Mouse (Mus musculus): Measurements from ENCODE around the gene Clcn7. TPM values are rescaled to one million over a fixed set of nuclear protein-coding genes. Genes with fewer than 3 reads are reported as not detected.
"Not testable (repeated sequence)": the region's sequence is repeated elsewhere in the genome, so short reads cannot be mapped to it uniquely, and the experiment has no call there.

Gene Clcn7
- polyA plus RNA-seq, 1 experiment = 35.8 TPM

DNA sequence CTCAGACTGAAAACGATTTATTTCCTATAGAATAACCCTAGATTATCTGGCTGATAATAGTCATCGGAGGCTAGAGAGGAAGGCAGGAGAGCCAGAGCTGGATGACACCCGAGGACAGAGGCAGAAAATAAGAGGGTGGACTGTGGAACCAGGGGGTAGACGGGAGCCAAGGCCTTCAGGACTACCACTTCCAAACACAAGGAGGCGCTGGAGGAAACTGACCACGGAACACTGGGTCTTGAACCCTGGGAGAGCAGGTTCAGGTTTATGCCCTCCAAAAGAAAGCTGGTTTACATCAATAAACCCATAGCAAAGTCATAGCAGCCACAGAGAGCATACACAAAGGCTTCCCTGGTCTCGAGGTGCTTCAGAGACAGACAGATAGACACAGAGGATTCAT is 9.2 kb upstream of the Clcn7 start:
- TF ChIP-seq CTCF (IDR thresholded peaks at IDR 0.05; ENCODE audit: borderline replicate concordance, insufficient read depth, low read length) (no peak), POLR2A (IDR thresholded peaks at IDR 0.05; ENCODE audit: low read depth, low read length) (no peak)
- Histone ChIP-seq H3K4me3 (ENCODE audit: insufficient read depth, low read length) (no peak overlapping the region), H3K27ac (ENCODE audit: insufficient read depth, low read length) (no peak overlapping the region), H3K4me1 (ENCODE audit: control insufficient read depth, insufficient read depth, low read length) (no peaks in the 10 kb centered on the region)

DNA sequence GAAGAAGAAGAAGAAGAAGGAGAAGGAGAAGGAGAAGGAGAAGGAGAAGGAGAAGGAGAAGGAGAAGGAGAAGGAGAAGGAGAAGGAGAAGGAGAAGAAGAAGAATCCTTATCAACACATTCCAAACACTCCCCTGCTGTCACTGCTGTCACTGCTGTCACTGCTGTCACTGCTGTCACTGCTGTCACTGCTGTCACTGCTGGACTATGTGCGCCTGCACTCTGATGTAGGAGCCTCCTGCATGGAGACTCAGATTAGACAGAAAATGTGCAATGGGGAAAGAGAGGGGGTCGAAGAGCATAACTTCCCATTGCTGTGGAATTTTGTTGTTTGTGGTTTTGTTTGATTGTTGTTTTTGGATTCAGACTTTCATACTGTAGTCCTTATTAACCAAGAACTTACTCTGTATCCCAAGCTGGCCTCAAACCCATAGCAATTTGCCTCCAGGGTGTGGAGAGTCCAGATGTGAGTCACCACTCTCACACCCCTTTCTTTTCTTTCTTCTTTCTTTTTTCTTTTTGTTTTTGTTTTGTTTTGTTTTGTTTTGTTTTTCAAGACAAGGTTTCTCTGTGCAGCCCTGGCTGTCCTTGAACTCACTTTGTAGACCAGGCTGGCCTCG is 7.6 kb upstream of the Clcn7 start:
- not testable (repeated sequence) for H3K27ac ChIP-seq (ENCODE audit: insufficient read depth, low read length); H3K4me3 ChIP-seq (ENCODE audit: insufficient read depth, low read length); H3K4me1 ChIP-seq (ENCODE audit: control insufficient read depth, insufficient read depth, low read length)

DNA sequence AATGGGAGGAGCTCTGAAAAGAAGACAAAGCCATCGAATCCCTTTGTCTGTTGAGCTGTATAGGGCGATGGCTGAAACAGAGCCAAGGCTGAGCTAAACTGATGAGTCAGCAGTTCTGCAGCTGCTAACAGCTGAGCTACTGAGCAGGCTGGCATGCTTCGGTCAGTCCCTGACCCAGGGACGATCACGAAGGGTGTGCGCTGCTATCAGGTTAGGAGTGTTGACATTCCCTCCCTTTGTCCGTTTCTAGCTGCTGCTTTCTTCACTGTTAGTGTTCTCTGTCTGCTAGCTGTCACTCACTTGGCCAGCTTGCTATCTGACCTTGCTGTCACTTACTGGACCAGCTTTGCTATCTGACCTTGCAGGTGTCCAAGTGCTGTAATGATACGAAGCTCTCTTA is 6.1 kb upstream of the Clcn7 start:
- H3K4me1 ChIP-seq (ENCODE audit: control insufficient read depth, insufficient read depth, low read length) = no peaks in the 10 kb centered on the region
- TF ChIP-seq CTCF (IDR thresholded peaks at IDR 0.05; ENCODE audit: borderline replicate concordance, insufficient read depth, low read length) (no peak), POLR2A (IDR thresholded peaks at IDR 0.05; ENCODE audit: low read depth, low read length) (no peak)

DNA sequence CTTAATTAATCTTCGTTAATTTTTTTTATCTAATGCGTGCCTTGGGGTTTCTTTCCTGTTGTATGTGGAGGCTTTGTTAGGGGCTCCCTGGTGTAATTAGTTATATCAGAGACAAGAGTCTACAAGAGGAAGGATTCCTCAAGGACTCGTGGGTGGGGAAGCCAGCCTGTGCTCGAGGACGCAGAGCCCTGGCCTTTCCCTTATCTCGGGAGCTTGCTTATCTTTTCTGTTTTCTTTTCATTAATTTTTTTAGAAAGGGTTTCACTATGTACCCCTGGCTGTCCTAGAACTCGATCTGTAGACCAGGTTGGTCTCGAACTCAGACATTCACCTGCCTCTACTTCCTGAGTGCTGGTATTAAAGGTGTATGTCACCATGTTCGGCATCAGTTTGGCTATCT is 5.5 kb upstream of the Clcn7 start:
- no peak for TF ChIP-seq CTCF (IDR thresholded peaks at IDR 0.05; ENCODE audit: borderline replicate concordance, insufficient read depth, low read length)
- TF ChIP-seq POLR2A (IDR thresholded peaks at IDR 0.05; ENCODE audit: low read depth, low read length) = no peak
- H3K4me3 ChIP-seq (ENCODE audit: insufficient read depth, low read length) = no peak overlapping the region
- no peaks in the 10 kb centered on the region for H3K4me1 ChIP-seq (ENCODE audit: control insufficient read depth, insufficient read depth, low read length)
- H3K27ac ChIP-seq (ENCODE audit: insufficient read depth, low read length) = no peak overlapping the region

More for the DNA sequence above, 6.1 kb upstream of the Clcn7 start:
- Histone ChIP-seq H3K4me3 (ENCODE audit: insufficient read depth, low read length) (no peak overlapping the region), H3K27ac (ENCODE audit: insufficient read depth, low read length) (no peak overlapping the region)

DNA sequence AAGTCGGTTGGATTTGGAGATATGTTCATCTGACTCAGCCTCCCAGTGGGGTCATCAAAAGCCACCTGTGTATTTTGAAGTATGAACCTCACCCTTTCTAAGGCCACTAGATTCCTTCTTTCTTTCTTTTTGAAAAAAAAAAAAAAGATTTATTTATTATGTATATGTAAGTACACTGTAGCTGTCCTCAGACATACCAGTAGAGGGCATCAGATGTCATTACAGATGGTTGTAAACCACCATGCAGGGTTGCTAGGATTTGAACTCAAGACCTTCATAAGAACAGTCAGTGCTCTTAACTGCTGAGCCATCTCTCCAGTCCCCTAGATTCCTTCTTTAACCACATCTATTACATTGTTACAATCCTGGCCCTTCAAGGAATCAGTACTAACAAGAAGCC is 3.1 kb upstream of the Clcn7 start:
- H3K27ac ChIP-seq (ENCODE audit: insufficient read depth, low read length) = no peak overlapping the region
- no peak overlapping the region for H3K4me3 ChIP-seq (ENCODE audit: insufficient read depth, low read length)
- peaks cover 4% of the 10 kb centered on the region for H3K4me1 ChIP-seq (ENCODE audit: control insufficient read depth, insufficient read depth, low read length)
- no peak for TF ChIP-seq POLR2A (IDR thresholded peaks at IDR 0.05; ENCODE audit: low read depth, low read length)
- no peak for TF ChIP-seq CTCF (IDR thresholded peaks at IDR 0.05; ENCODE audit: borderline replicate concordance, insufficient read depth, low read length)

DNA sequence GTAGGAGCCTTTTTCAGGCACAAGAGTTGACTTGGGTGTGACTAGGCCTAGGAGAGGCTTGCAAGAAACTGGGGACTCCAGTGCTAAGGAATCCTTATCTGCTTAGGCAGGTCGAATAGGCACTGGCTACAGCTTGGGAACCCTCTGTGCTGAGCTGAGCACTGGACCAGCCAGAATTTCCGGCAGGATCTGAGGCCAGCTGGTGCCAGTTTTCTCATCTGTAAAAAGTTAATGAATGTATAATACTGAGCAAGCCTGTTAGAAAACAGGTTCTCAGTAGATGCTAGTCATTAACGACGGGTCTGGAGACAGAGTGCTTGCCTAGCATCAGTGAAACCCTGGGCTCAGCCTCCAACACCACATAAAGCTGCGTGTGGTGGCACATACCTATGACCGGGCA is 2.4 kb downstream of the Clcn7 start:
- TF ChIP-seq CTCF (IDR thresholded peaks at IDR 0.05; ENCODE audit: borderline replicate concordance, insufficient read depth, low read length) (no peak), POLR2A (IDR thresholded peaks at IDR 0.05; ENCODE audit: low read depth, low read length) (no peak)
- H3K27ac ChIP-seq (ENCODE audit: insufficient read depth, low read length) = no peak overlapping the region
- H3K4me1 ChIP-seq (ENCODE audit: control insufficient read depth, insufficient read depth, low read length) = peaks cover 7% of the 10 kb centered on the region
- no peak overlapping the region for H3K4me3 ChIP-seq (ENCODE audit: insufficient read depth, low read length)

DNA sequence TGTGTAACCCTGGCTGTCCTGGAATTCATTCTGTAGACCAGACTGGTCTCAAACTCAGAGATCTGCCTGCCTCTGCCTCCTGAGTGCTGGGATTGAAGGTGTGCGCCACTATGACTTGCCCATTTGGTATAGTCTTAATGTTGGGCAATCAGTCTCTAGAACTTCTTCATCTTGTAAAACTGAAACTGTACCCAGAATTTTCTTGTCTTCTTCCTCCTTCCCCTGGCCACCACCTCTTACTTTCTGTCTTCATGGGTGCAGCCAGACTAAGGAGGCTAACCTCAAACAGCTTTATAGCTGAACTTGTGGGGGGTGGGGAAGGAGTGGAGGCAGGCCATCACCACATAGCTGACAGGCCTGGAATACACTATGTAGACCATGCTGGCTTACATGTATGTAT is 5.6 kb downstream of the Clcn7 start:
- Histone ChIP-seq H3K4me3 (ENCODE audit: insufficient read depth, low read length) (no peak overlapping the region), H3K27ac (ENCODE audit: insufficient read depth, low read length) (no peak overlapping the region), H3K4me1 (ENCODE audit: control insufficient read depth, insufficient read depth, low read length) (peaks cover 7% of the 10 kb centered on the region)
- no peak for TF ChIP-seq POLR2A (IDR thresholded peaks at IDR 0.05; ENCODE audit: low read depth, low read length)
- TF ChIP-seq CTCF (IDR thresholded peaks at IDR 0.05; ENCODE audit: borderline replicate concordance, insufficient read depth, low read length) = no peak

DNA sequence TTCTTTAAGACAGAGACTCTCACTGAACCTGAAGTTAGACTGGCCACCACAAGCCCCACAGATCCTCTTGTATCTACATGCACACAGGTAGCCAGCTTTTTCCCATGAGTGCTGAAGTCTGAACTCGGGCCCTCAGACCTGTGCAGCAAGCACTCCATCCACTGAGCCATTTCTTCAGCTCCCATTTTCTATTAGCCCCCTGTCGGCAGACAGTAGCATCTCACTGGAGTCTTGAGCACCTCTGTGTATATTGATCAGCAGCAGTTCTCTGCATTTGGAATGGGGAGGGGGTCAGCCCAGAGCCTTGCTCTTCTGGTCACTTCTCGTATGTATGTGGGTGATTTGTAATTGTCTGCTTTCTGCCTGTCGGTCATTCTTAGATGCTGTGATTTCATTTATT is 6.8 kb downstream of the Clcn7 start:
- Histone ChIP-seq H3K4me1 (ENCODE audit: control insufficient read depth, insufficient read depth, low read length) (peaks cover 2% of the 10 kb centered on the region; the same call in 1 of the 2 replicates), H3K27ac (ENCODE audit: insufficient read depth, low read length) (no peak overlapping the region), H3K4me3 (ENCODE audit: insufficient read depth, low read length) (no peak overlapping the region)
- TF ChIP-seq POLR2A (IDR thresholded peaks at IDR 0.05; ENCODE audit: low read depth, low read length) = no peak
- no peak for TF ChIP-seq CTCF (IDR thresholded peaks at IDR 0.05; ENCODE audit: borderline replicate concordance, insufficient read depth, low read length)

DNA sequence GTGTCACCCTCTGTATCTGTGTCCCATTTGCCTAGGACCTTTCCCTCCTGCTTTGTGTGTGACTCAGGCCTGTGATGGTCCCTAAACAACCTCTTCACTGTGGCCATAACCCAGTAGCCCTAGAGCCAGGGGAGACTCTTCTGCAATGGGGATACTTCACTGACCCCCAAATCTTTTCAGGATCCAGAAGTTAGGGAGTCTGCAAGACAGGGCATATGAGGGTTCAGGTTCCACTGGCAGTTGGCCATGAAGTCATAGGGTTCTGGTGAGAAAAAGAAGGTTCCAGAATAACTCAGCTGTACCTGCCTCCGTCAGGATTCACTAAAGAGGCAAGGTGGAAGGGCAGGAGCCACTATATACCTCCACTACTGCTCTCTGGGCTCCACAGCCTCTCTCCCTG is 29.0 kb downstream of the Clcn7 start, which contains the start of gene Ccdc154:
Gene Ccdc154, plus strand, starts transcription at position 301 of the 400 bp plus-strand sequence.
- H3K4me3 ChIP-seq (ENCODE audit: insufficient read depth, low read length) = no peak within 1 kb of the TSS
- TF ChIP-seq POLR2A (IDR thresholded peaks at IDR 0.05; ENCODE audit: low read depth, low read length) (no peak), CTCF (IDR thresholded peaks at IDR 0.05; ENCODE audit: borderline replicate concordance, insufficient read depth, low read length) (no peak)
- 0 out of 2 replicates have a peak, but pooled peaks cover 8% of the 10 kb centered on the region for H3K4me1 ChIP-seq (ENCODE audit: control insufficient read depth, insufficient read depth, low read length)
- no peak within 1 kb of the TSS for H3K27ac ChIP-seq (ENCODE audit: insufficient read depth, low read length)

DNA sequence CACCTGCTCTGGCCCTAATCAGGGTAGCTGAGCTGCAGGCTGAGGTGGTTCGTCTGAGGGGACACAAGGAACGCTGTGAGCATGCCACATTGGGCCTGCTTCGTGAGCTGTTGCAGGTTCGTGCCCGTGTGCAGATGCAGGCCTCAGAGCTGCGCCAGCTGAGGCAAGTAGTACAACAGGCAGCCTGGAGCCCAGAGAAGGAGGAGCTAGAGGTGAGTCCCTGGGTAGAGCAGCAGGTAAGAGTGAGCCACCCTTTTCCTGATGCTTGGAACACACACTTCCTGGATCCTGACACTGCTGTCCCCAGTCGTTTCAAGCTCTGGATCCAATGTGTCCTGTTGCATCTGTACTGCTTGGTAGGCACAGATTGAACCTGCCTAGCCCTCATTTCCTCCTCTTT is 30.2 kb downstream of the Clcn7 start:
- H3K4me1 ChIP-seq (ENCODE audit: control insufficient read depth, insufficient read depth, low read length) = 0 out of 2 replicates have a peak, but pooled peaks cover 8% of the 10 kb centered on the region
- H3K27ac ChIP-seq (ENCODE audit: insufficient read depth, low read length) = no peak overlapping the region
- no peak overlapping the region for H3K4me3 ChIP-seq (ENCODE audit: insufficient read depth, low read length)
- no peak for TF ChIP-seq POLR2A (IDR thresholded peaks at IDR 0.05; ENCODE audit: low read depth, low read length)
- no peak for TF ChIP-seq CTCF (IDR thresholded peaks at IDR 0.05; ENCODE audit: borderline replicate concordance, insufficient read depth, low read length)

DNA sequence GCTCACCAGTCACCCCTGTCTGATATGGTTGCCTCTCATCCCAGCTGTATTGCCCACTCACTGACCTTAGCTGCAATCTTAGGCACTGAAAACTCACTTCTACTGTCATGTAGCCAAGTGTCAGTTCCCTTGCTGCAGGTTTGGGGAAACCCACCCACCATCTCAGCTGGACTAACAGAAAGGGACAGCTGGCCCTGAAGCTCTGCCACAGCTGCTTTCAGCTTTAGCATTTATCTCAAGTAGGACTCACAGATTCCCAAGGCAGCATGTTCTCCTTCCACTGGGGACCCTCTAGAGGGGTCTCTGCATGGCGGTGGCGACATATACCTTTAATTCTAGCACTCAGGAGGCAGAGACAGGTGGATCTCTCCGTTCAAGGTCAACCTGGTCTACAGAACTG is 31.6 kb downstream of the Clcn7 start:
- 0 out of 2 replicates have a peak, but pooled peaks cover 8% of the 10 kb centered on the region for H3K4me1 ChIP-seq (ENCODE audit: control insufficient read depth, insufficient read depth, low read length)
- H3K4me3 ChIP-seq (ENCODE audit: insufficient read depth, low read length) = no peak overlapping the region
- no peak overlapping the region for H3K27ac ChIP-seq (ENCODE audit: insufficient read depth, low read length)
- no peak for TF ChIP-seq CTCF (IDR thresholded peaks at IDR 0.05; ENCODE audit: borderline replicate concordance, insufficient read depth, low read length)
- no peak for TF ChIP-seq POLR2A (IDR thresholded peaks at IDR 0.05; ENCODE audit: low read depth, low read length)

All from embryonic fibroblast, embryonic 13.5 days (primary cell).